Mouse (Mus musculus): ENCODE measurements at regions not wholly inside any gene's neighbourhood (a gene's known extent, or its start where the extent isn't known, plus 50 kb on each side); places are given as distances from the start of the nearest gene placed in this dataset.

GRCm38 (mm10) chr7:115084711-115085380 is 341.4 kb downstream of the Insc start:
- no peak overlapping the region for H3K4me2 ChIP-seq (replicated peaks)
- H3K9ac ChIP-seq (replicated peaks) = no peak overlapping the region
- ATAC-seq (ENCODE audit: low FRiP score, low read depth) = no peak
- no peaks in the 10 kb centered on the region for H3K36me3 ChIP-seq
- H3K4me3 ChIP-seq = no peak overlapping the region
- WGBS = 87% methylated on average over 3 of the region's 3 CpGs
- H3K27me3 ChIP-seq = no peaks in the 10 kb centered on the region
- H3K27ac ChIP-seq (replicated peaks) = no peak overlapping the region
- no peaks in the 10 kb centered on the region for H3K4me1 ChIP-seq
- H3K9me3 ChIP-seq = no peaks in the 10 kb centered on the region

GRCm38 (mm10) chr7:115086542-115087448 is 343.3 kb downstream of the Insc start:
- Histone ChIP-seq H3K27ac (replicated peaks) (no peak overlapping the region), H3K4me1 (no peaks in the 10 kb centered on the region), H3K9me3 (no peaks in the 10 kb centered on the region), H3K9ac (replicated peaks) (no peak overlapping the region), H3K27me3 (no peaks in the 10 kb centered on the region), H3K4me2 (replicated peaks) (no peak overlapping the region), H3K4me3 (no peak overlapping the region), H3K36me3 (no peaks in the 10 kb centered on the region)
- ATAC-seq (ENCODE audit: low FRiP score, low read depth) = no peak
- 84% methylated on average over 4 of the region's 4 CpGs for WGBS

DNA sequence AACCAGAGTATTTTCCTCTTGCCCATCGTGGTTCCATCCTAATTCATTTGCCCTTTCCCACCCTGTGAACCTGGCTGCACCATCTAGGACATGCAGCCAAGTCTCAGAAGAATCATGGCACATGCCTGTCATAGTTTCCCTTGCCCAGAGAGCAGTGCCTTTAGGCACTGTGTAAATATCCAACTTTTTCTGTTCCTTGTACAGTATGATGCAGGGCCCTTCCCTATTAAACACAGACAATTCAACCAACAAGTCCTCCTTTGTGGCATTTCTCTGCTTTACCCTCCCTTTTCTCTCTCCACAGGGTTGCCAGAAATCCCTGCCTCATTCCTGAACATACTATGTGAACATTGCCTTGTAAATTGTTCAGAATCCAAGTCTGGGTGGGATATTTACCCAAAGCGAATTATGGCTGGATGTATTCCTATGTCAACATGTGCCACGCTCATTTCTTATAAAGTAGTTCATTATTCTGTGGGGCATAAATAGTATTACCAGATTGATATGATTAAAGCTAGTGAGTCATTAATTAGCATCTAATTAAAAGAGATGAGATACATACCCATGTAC is 349.1 kb downstream of the Insc start:
- Histone ChIP-seq H3K9ac (replicated peaks) (no peak overlapping the region), H3K27me3 (no peaks in the 10 kb centered on the region), H3K9me3 (no peaks in the 10 kb centered on the region), H3K27ac (replicated peaks) (no peak overlapping the region), H3K4me2 (replicated peaks) (no peak overlapping the region), H3K36me3 (no peaks in the 10 kb centered on the region), H3K4me1 (no peaks in the 10 kb centered on the region), H3K4me3 (no peak overlapping the region)
- 90% methylated on average over 3 of the region's 3 CpGs for WGBS
- ATAC-seq (ENCODE audit: low FRiP score, low read depth) = no peak

GRCm38 (mm10) chr7:115106041-115106440 is 362.5 kb downstream of the Insc start:
- ATAC-seq (ENCODE audit: low FRiP score, low read depth) = no peak
- H3K36me3 ChIP-seq = no peaks in the 10 kb centered on the region
- no peak overlapping the region for H3K27ac ChIP-seq (replicated peaks)
- H3K9me3 ChIP-seq = no peaks in the 10 kb centered on the region
- no peak overlapping the region for H3K9ac ChIP-seq (replicated peaks)
- H3K4me3 ChIP-seq = no peak overlapping the region
- H3K27me3 ChIP-seq = no peaks in the 10 kb centered on the region
- H3K4me1 ChIP-seq = no peaks in the 10 kb centered on the region
- WGBS = 73% methylated on average over 2 of the region's 2 CpGs
- H3K4me2 ChIP-seq (replicated peaks) = no peak overlapping the region

- Histone ChIP-seq H3K27me3 (no peaks in the 10 kb centered on the region), H3K4me1 (no peaks in the 10 kb centered on the region), H3K4me3 (no peak overlapping the region), H3K9me3 (no peaks in the 10 kb centered on the region), H3K36me3 (no peaks in the 10 kb centered on the region), H3K27ac (replicated peaks) (no peak overlapping the region), H3K4me2 (replicated peaks) (no peak overlapping the region), H3K9ac (replicated peaks) (no peak overlapping the region)
- 60% methylated on average over 3 of the region's 3 CpGs for WGBS
- no peak for ATAC-seq (ENCODE audit: low FRiP score, low read depth)
Observed at GRCm38 (mm10) chr7:115112282-115112681, 368.8 kb downstream of the Insc start.

DNA sequence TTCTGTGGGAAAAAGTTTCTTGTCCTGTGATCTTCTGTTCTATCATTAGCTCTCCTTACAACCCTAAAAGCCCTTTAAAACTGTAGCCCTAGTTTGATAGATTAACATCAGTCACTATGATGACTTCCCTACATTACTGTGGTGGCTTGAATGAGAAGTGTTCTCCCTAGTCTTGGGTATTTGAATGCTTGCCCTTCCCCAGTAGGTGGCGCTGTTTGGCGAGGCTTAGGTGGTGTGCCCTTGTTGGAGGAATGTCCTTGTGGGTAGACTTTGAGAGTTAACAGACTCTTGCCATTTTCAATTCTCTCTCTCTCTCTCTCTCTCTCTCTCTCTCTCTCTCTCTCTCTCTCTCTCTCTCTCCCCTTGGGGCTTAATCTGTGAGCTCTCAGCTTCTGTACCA is 379.8 kb downstream of the Insc start:
- H3K4me2 ChIP-seq (replicated peaks) = no peak overlapping the region
- no peak overlapping the region for H3K9ac ChIP-seq (replicated peaks)
- H3K4me3 ChIP-seq = no peak overlapping the region
- no peaks in the 10 kb centered on the region for H3K36me3 ChIP-seq
- WGBS = 58% methylated on average over 2 of the region's 2 CpGs
- H3K27ac ChIP-seq (replicated peaks) = no peak overlapping the region
- peaks cover 7% of the 10 kb centered on the region for H3K4me1 ChIP-seq
- H3K27me3 ChIP-seq = no peaks in the 10 kb centered on the region
- H3K9me3 ChIP-seq = no peaks in the 10 kb centered on the region
- ATAC-seq (ENCODE audit: low FRiP score, low read depth) = no peak

- no peak overlapping the region for H3K4me2 ChIP-seq (replicated peaks)
- H3K36me3 ChIP-seq = no peaks in the 10 kb centered on the region
- H3K27me3 ChIP-seq = no peaks in the 10 kb centered on the region
- no peak overlapping the region for H3K9ac ChIP-seq (replicated peaks)
- H3K27ac ChIP-seq (replicated peaks) = 0 out of 2 replicates have a peak overlapping the region, but pooled peaks have one; percentile 3
- H3K9me3 ChIP-seq = no peaks in the 10 kb centered on the region
- no peak for ATAC-seq (ENCODE audit: low FRiP score, low read depth)
- 18% methylated on average over 3 of the region's 3 CpGs for WGBS
- H3K4me1 ChIP-seq = peaks cover 28% of the 10 kb centered on the region
- H3K4me3 ChIP-seq = no peak overlapping the region
Observed at GRCm38 (mm10) chr7:115129001-115129400, 385.5 kb downstream of the Insc start.

- Histone ChIP-seq H3K4me1 (peaks cover 28% of the 10 kb centered on the region), H3K9ac (replicated peaks) (no peak overlapping the region), H3K4me2 (replicated peaks) (0 out of 2 replicates have a peak overlapping the region, but pooled peaks have one; percentile 2), H3K36me3 (no peaks in the 10 kb centered on the region), H3K4me3 (no peak overlapping the region), H3K9me3 (no peaks in the 10 kb centered on the region), H3K27me3 (0 out of 2 replicates have a peak, but pooled peaks cover 4% of the 10 kb centered on the region), H3K27ac (replicated peaks) (peak overlapping the region; percentile 49; the same call in 1 of the 2 replicates)
- 59% methylated on average over 10 of the region's 10 CpGs for WGBS
- peak; percentile 42 for ATAC-seq (ENCODE audit: low FRiP score, low read depth)
Observed at GRCm38 (mm10) chr7:115131259-115131969, 387.9 kb downstream of the Insc start.

DNA sequence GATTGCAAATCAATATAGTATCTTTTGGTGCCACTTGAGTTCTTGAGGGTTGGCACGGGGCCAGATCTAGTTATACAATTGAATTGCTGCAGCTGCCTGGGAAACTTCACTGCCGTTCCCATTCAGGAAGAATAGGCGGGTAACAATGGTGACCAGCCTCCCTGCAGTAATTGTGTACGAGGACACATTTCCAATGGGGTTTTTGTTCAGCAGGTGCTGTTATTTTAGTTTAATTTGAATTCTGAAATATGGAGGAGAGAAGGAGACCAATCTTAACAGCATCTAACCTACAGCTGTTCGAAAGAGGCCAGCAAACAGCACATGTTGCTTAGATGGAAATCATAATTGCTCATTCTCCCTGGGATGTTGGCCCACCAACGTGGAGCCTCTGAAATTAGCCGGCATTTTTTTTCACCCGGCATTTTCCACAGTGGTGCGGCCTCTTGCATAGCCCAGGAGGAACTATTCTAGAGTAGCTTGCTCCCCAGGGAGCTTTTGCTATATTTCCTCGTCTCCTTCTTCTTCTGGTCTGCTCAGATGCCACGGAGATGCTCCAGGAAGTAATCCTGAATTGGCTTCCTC is 388.6 kb downstream of the Insc start:
- Histone ChIP-seq H3K36me3 (no peaks in the 10 kb centered on the region), H3K27ac (replicated peaks) (peak overlapping the region; percentile 49), H3K4me3 (no peak overlapping the region), H3K9ac (replicated peaks) (no peak overlapping the region), H3K27me3 (peaks cover 4% of the 10 kb centered on the region; the same call in 1 of the 2 replicates), H3K9me3 (no peaks in the 10 kb centered on the region), H3K4me1 (peaks cover 28% of the 10 kb centered on the region), H3K4me2 (replicated peaks) (0 out of 2 replicates have a peak overlapping the region, but pooled peaks have one; percentile 2)
- ATAC-seq (ENCODE audit: low FRiP score, low read depth) = peak; percentile 60
- WGBS = 39% methylated on average over 11 of the region's 11 CpGs

DNA sequence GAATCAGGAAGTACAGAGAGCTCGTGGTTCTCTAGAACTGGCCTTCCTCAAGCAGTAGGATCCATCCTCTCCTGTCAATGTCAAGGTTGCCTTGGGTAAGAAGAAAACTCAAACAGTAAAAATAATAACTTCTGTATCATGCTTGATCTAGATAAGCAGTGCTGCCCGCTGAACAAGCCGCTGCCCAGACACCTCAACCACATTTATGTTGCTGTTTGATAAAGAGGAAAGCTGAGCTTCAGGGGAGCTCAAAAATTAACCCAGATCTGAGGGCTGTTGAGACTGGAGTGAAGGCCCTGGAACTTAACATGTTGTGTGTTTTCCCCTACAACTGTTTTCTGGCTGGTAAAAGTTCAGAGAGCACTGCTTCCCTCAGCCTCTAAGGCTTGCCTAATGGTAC is 389.1 kb downstream of the Insc start:
- Histone ChIP-seq H3K36me3 (no peaks in the 10 kb centered on the region), H3K4me3 (no peak overlapping the region), H3K27ac (replicated peaks) (peak overlapping the region; percentile 49), H3K27me3 (peaks cover 4% of the 10 kb centered on the region; the same call in 1 of the 2 replicates), H3K9me3 (no peaks in the 10 kb centered on the region), H3K9ac (replicated peaks) (no peak overlapping the region), H3K4me1 (peaks cover 25% of the 10 kb centered on the region), H3K4me2 (replicated peaks) (no peak overlapping the region)
- ATAC-seq (ENCODE audit: low FRiP score, low read depth) = 0 out of 2 replicates have a peak, but pooled peaks have one; percentile 14
- 94% methylated on average over 3 of the region's 3 CpGs for WGBS

- Histone ChIP-seq H3K27me3 (peaks cover 7% of the 10 kb centered on the region; the same call in 1 of the 2 replicates), H3K9me3 (no peaks in the 10 kb centered on the region), H3K4me3 (no peak overlapping the region), H3K4me2 (replicated peaks) (no peak overlapping the region), H3K4me1 (peaks cover 12% of the 10 kb centered on the region), H3K36me3 (no peaks in the 10 kb centered on the region), H3K9ac (replicated peaks) (no peak overlapping the region), H3K27ac (replicated peaks) (no peak overlapping the region)
- 64% methylated on average over 3 of the region's 3 CpGs for WGBS
- ATAC-seq (ENCODE audit: low FRiP score, low read depth) = no peak
Observed at GRCm38 (mm10) chr7:115134926-115135575, 391.6 kb downstream of the Insc start.

All from midbrain, embryonic 12.5 days (tissue).